Mouse (Mus musculus) embryonic facial prominence, embryonic 14.5 days (tissue): ENCODE measurements around the gene Myo7a. TPM values are rescaled to one million over a fixed set of nuclear protein-coding genes. Genes with fewer than 3 reads are reported as not detected.

Source experiments
- ATAC-seq: fragments of 200-750 bp; cut with Nextera tagmentation; 2 replicates; pipeline ENCODE4 v1.8.0; 2017; ENCODE audit warnings: low read depth, moderate number of reproducible peaks, moderate TSS enrichment
- DNase-seq: peaks from one replicate; pipeline ENCODE4 v3.0.0-alpha.2; 2015; ENCODE audit warnings: low spot score
- H3K27ac ChIP-seq: fragments of 300-500 bp; sonication (generic); replicated peaks from 2 replicates; pipeline ENCODE4 v1.5.1; 2014; ENCODE audit warnings: low read depth, mild to moderate bottlenecking, low read length, moderate library complexity
- H3K27me3 ChIP-seq: fragments of 300-500 bp; sonication (generic); replicated peaks from 2 replicates; pipeline ENCODE4 v1.6.1; 2014; ENCODE audit warnings: low read length; ENCODE audit not compliant: control insufficient read depth, insufficient read depth
- H3K36me3 ChIP-seq: fragments of 300-500 bp; sonication (generic); 2 replicates; pipeline ENCODE4 v1.6.1; 2014; ENCODE audit warnings: low read length, mixed read lengths; ENCODE audit not compliant: control insufficient read depth, insufficient read depth
- H3K4me1 ChIP-seq: fragments of 300-500 bp; sonication (generic); 2 replicates; pipeline ENCODE4 v1.6.1; 2014; ENCODE audit warnings: antibody characterized with exemption, low read length; ENCODE audit not compliant: control insufficient read depth, insufficient read depth
- H3K4me2 ChIP-seq: fragments of 300-500 bp; sonication (generic); 2 replicates; pipeline ENCODE4 v1.6.1; 2014; ENCODE audit warnings: low read depth, mild to moderate bottlenecking, low read length, moderate library complexity, mixed read lengths
- H3K4me3 ChIP-seq: fragments of 300-500 bp; sonication (generic); 2 replicates; pipeline ENCODE4 v1.5.1; 2014; ENCODE audit warnings: low read depth, mild to moderate bottlenecking, low read length
- H3K9ac ChIP-seq: fragments of 300-500 bp; sonication (generic); 2 replicates; pipeline ENCODE4 v1.6.1; 2014; ENCODE audit warnings: low read depth, mild to moderate bottlenecking, low read length, moderate library complexity, mixed read lengths
- H3K9me3 ChIP-seq: fragments of 300-500 bp; sonication (generic); 2 replicates; pipeline ENCODE4 v1.6.1; 2016; ENCODE audit warnings: low read length; ENCODE audit not compliant: control insufficient read depth
- WGBS: fragments of 180-500 bp; shearing (Covaris S2); extraction: QIAGEN DNeasy Blood & Tissue Kit; methylation state at CpG from one replicate; pipeline ENCODE4 v1.1.7; 2014; 5-methylcytosine and 5-hydroxymethylcytosine counted together
- polyA plus RNA-seq: library from polyadenylated mRNA; unstranded; fragments of >200 nt; fragmentation: Nextera tagmentation; extraction: Ambion mirVana; gene quantifications from 2 replicates; pipeline ENCODE4 v1.2.1, GENCODE M21; 2014

Myo7a gene
- polyA plus RNA-seq, 1 experiment from 2014 or later = 9.2 TPM

DNA sequence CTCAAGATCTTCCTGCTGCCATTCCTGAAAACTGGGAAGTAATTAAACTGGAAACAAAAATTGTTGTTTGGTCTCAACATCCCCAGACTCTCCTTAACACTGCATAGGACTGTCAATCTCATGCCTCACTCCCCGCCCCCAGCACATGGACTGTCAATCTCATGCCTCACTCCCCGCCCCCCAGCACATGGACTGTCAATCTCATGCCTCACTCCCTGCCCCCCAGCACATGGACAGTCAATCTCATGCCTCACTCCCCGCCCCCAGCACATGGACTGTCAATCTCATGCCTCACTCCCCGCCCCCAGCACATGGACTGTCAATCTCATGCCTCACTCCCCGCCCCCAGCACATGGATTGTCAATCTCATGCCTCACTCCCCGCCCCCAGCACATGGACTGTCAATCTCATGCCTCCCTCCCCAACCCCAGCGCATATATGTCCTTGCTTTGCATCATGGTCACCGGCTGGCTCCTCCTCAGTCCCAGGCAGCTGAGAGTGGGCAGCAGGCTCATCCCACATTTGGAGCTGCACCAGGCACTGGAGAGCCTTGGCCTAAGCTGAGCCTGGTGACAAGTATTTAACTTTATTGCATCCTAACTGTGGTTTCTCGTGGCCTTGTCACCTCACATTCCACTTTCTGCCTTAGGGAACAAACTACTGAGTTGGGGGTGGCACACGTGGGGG lies 29.5 kb upstream of the Myo7a start:
- no peaks in the 10 kb centered on the region for H3K36me3 ChIP-seq
- WGBS = 71% methylated on average over 10 of the region's 10 CpGs
- H3K27me3 ChIP-seq = no peaks in the 10 kb centered on the region
- H3K4me2 ChIP-seq = no peak overlapping the region
- no peak overlapping the region for H3K27ac ChIP-seq
- H3K4me3 ChIP-seq = no peak overlapping the region
- no peaks in the 10 kb centered on the region for H3K9me3 ChIP-seq
- H3K9ac ChIP-seq = no peak overlapping the region
- H3K4me1 ChIP-seq = peaks cover 5% of the 10 kb centered on the region; the same call in 1 of the 2 replicates
- ATAC-seq = no peak
- DNase-seq = no peak

DNA sequence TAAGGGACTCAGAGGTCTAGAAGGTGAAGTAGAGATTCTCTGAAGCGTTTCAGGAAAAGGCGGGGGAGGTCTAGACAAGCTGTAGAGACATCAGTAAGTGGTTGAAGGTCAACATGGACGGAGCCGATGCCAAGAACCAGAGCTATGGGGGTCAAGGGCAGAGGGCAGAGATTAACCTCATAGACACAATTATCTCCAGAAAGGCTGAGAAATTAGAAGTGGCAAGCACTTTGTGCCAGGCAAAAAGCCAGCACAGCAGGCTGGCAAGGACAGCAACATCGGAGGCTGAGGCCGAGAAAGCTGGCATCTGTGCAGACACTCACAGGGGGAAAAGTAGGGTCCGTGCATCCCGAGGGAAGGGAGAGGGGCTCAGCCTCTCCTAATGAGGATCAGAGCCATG lies 28.4 kb upstream of the Myo7a start:
- peaks cover 5% of the 10 kb centered on the region; the same call in 1 of the 2 replicates for H3K4me1 ChIP-seq
- H3K27ac ChIP-seq = no peak overlapping the region
- ATAC-seq (no peak), DNase-seq (no peak)
- H3K4me3 ChIP-seq = no peak overlapping the region
- WGBS = 75% methylated on average over 8 of the region's 8 CpGs
- H3K36me3 ChIP-seq = no peaks in the 10 kb centered on the region
- H3K9ac ChIP-seq = no peak overlapping the region
- no peak overlapping the region for H3K4me2 ChIP-seq
- H3K27me3 ChIP-seq = no peaks in the 10 kb centered on the region
- no peaks in the 10 kb centered on the region for H3K9me3 ChIP-seq

DNA sequence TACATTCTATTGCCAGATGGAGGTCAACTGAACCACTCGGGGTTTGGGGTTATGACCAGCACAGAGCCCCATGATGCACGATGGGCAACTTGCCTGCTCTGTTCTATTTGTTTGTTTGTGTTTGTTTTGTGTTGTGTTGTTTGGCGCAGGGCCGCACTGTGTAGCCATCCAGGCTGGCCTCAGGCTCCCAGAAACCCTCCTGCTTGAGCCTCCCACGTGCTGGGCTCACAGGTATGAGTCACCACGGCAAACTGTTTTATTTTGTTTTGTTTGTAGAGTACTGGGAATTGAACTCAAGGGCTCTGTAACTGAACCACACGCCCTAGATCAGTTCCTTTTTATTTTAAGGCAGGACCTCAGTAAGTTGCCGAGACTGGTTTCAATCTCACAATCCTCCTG lies 27.1 kb upstream of the Myo7a start:
- Histone ChIP-seq H3K27me3 (no peaks in the 10 kb centered on the region), H3K4me2 (no peak overlapping the region), H3K4me1 (0 out of 2 replicates have a peak, but pooled peaks cover under 1% of the 10 kb centered on the region), H3K9ac (no peak overlapping the region), H3K9me3 (no peaks in the 10 kb centered on the region), H3K27ac (no peak overlapping the region), H3K36me3 (no peaks in the 10 kb centered on the region), H3K4me3 (no peak overlapping the region)
- DNase-seq = no peak
- WGBS = 62% methylated on average over 8 of the region's 8 CpGs
- no peak for ATAC-seq

DNA sequence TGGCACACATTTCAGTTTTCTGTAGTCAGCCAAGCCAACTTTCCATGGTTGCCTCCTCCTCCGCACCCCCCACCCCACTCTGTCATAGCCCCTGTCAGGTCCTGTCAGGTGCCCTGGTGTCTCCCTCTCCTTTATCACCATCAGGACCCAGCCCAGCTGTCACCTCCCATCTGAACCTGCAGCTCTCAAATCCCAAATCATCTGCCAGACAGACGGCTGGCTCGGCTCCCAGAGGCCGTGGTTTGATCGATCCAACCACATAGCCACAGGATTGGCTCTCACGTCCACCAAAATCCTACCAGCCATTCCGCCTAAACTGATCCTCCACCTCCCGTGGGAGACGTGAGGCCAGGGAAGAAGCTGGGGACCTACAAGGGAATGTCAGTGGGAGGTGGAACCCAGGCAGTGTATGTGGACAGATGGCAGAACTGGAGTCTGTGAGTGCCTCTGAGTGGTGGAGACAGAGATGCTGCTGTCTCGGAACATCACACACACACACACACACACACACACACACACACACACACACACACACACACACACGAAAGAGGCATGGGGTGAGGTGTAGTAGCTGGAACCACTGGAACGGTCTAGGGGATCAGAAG lies 26.6 kb upstream of the Myo7a start:
- H3K4me2 ChIP-seq = no peak overlapping the region
- 66% methylated on average over 12 of the region's 12 CpGs for whole genome bisulfite sequencing
- H3K36me3 ChIP-seq = no peaks in the 10 kb centered on the region
- 0 out of 2 replicates have a peak, but pooled peaks cover 3% of the 10 kb centered on the region for H3K4me1 ChIP-seq
- H3K27ac ChIP-seq = no peak overlapping the region
- DNase-seq (no peak), ATAC-seq (no peak)
- H3K27me3 ChIP-seq = no peaks in the 10 kb centered on the region
- no peak overlapping the region for H3K4me3 ChIP-seq
- no peak overlapping the region for H3K9ac ChIP-seq
- H3K9me3 ChIP-seq = no peaks in the 10 kb centered on the region

DNA sequence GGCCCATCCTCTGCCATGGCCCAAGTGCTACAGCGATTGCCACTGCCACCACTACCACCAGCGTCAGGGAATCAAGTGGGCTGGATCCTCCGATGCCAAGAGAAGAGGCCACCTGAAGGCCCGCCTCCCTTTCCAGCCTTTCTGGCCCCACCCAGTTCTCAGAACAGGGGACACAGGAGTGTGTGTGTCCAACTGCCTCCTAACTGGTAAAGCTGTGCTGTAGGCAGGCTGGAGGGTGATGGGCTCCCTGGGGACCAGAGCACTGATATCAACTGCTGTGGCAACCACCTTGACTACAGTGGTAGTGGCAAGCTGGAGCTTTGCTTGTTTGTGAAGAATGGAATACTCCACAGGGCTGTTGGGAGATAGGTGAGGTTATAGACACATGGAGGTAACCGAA lies 26.1 kb upstream of the Myo7a start, which contains the start of gene Omp:
Omp (minus strand) TSS at position 101 of the 400 bp plus-strand sequence.
- H3K4me2 ChIP-seq = no peak within 1 kb of the TSS
- 0 out of 2 replicates have a peak, but pooled peaks cover 3% of the 10 kb centered on the region for H3K4me1 ChIP-seq
- H3K9me3 ChIP-seq = no peaks in the 10 kb centered on the region
- H3K4me3 ChIP-seq = no peak within 1 kb of the TSS
- no peaks in the 10 kb centered on the region for H3K27me3 ChIP-seq
- WGBS = 95% methylated on average over 3 of the region's 5 CpGs
- ATAC-seq = peak; percentile 19; the same call in 1 of the 2 replicates
- H3K36me3 ChIP-seq = no peaks in the 10 kb centered on the region
- no peak within 1 kb of the TSS; the same call in 1 of the 2 replicates for H3K9ac ChIP-seq
- no peak within 1 kb of the TSS for H3K27ac ChIP-seq
- no peak for DNase-seq

DNA sequence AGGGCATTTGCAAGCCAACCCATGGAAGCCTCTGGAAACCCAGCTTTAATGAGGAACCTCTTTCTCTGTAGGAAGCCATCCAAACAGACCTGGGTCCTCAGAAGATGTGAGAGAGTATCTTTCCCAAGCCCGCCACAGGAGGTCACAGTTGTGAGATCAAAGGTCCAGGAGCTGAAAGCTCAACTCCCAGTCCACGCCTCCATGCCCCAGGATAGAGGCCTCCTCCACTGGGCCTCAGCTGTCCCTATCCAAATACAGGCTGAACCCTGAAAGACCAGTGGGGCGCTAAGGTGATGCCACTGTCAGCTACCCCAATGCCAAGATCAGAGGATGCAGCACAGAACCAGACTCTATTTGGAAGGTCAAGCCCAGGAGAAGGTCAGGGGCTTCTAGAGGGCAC lies 23.3 kb upstream of the Myo7a start:
- ATAC-seq (no peak), DNase-seq (no peak)
- Histone ChIP-seq H3K9ac (no peak overlapping the region), H3K27ac (no peak overlapping the region), H3K4me2 (no peak overlapping the region), H3K36me3 (no peaks in the 10 kb centered on the region), H3K4me1 (0 out of 2 replicates have a peak, but pooled peaks cover 6% of the 10 kb centered on the region), H3K27me3 (no peaks in the 10 kb centered on the region), H3K4me3 (no peak overlapping the region), H3K9me3 (no peaks in the 10 kb centered on the region)
- 61% methylated on average over 3 of the region's 3 CpGs for WGBS

DNA sequence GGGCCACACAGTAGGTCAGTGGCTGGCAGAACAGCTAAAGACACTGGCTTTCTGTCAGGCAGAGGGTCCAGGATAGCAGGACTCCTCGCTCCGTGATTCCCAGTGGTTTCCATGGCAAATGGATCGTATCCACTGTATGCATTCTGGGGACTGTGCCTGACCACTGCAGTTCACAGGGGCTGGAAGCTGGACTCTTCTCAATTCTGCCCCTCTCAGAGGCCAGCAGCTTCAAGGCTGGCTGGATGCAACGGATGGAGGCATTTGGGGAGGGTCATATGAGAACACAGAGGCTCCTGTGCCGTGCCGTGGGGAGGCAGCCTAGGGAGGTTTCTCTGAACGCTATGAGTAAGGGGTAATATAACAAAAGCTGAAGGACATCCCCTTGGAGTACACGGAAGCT lies 22.9 kb upstream of the Myo7a start:
- Histone ChIP-seq H3K27ac (no peak overlapping the region), H3K9ac (no peak overlapping the region), H3K27me3 (no peaks in the 10 kb centered on the region), H3K4me2 (no peak overlapping the region), H3K4me3 (no peak overlapping the region), H3K4me1 (0 out of 2 replicates have a peak, but pooled peaks cover 6% of the 10 kb centered on the region), H3K9me3 (no peaks in the 10 kb centered on the region), H3K36me3 (no peaks in the 10 kb centered on the region)
- 52% methylated on average over 8 of the region's 8 CpGs for WGBS
- no peak for ATAC-seq
- DNase-seq = no peak

DNA sequence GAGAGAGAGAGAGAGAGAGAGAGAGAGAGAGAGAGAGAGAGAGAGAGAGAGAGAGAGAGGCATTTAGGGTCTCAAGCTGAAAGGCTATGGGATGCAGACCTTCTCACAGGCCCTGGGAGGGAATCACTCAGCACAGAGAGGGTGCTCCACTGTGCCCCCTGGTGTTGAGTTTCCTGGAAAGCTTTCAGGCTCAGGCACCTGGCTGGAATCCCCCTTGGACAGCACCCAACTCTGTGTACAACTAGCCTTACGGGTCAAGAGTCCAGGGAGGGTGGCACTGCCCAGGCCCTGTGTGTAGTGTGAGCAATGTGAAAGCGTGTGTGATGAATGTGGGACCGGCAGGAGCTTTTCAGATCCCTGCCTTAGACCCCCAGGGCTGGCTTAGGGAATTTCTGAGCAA lies 21.9 kb upstream of the Myo7a start:
- H3K4me3 ChIP-seq = no peak overlapping the region
- 0 out of 2 replicates have a peak, but pooled peaks cover 6% of the 10 kb centered on the region for H3K4me1 ChIP-seq
- no peak for ATAC-seq
- H3K9ac ChIP-seq = no peak overlapping the region
- no peaks in the 10 kb centered on the region for H3K9me3 ChIP-seq
- H3K36me3 ChIP-seq = no peaks in the 10 kb centered on the region
- H3K27me3 ChIP-seq = no peaks in the 10 kb centered on the region
- H3K4me2 ChIP-seq = no peak overlapping the region
- DNase-seq = no peak
- 57% methylated on average over 3 of the region's 3 CpGs for WGBS
- H3K27ac ChIP-seq = no peak overlapping the region
